Mouse (Mus musculus) spleen, adult 2 months (tissue): Measurements from ENCODE around the gene Pold1. TPM values are rescaled to one million over a fixed set of nuclear protein-coding genes. Genes with fewer than 3 reads are reported as not detected.
A peak's percentile ranks its signal among the peaks of the same experiment; 100 is the strongest.

ENCODE experiments used
- DNase-seq, 2 experiments: peaks; one replicate each; pipeline versions ENCODE4 v3.0.0 to v3.0.0-alpha.2; 2012 to 2021; ENCODE audit warnings: low spot score in 2 of 2, low read depth in 1 of 2
- H3K27ac ChIP-seq: fragments of 200-500 bp; 2 replicates; pipeline ENCODE4 v1.5.1; 2012; ENCODE audit warnings: low read length, inconsistent platforms; ENCODE audit not compliant: insufficient read depth
- H3K27me3 ChIP-seq: fragments of 200-500 bp; 2 replicates; pipeline ENCODE4 v1.6.1; 2012; ENCODE audit warnings: mild to moderate bottlenecking, moderate library complexity, low read length, inconsistent platforms; ENCODE audit not compliant: control insufficient read depth, insufficient read depth
- H3K36me3 ChIP-seq: fragments of 200-500 bp; 2 replicates; pipeline ENCODE4 v1.6.1; 2012; ENCODE audit warnings: mild to moderate bottlenecking, low read length, inconsistent platforms; ENCODE audit not compliant: control insufficient read depth, insufficient read depth
- H3K4me1 ChIP-seq: fragments of 200-500 bp; 2 replicates; pipeline ENCODE4 v1.6.1; 2011; ENCODE audit warnings: inconsistent platforms; ENCODE audit not compliant: control insufficient read depth, insufficient read depth, insufficient read length
- H3K4me3 ChIP-seq: fragments of 200-500 bp; 2 replicates; pipeline ENCODE4 v1.5.1; 2011; ENCODE audit warnings: mild to moderate bottlenecking, inconsistent platforms; ENCODE audit not compliant: insufficient read depth, insufficient read length; ENCODE audit errors: extremely low read depth
- CTCF ChIP-seq: fragments of 200-500 bp; IDR thresholded peaks from 2 replicates; pipeline ENCODE4 v1.5.1; 2011; ENCODE audit warnings: mild to moderate bottlenecking, inconsistent platforms; ENCODE audit not compliant: insufficient read depth, insufficient read length, insufficient replicate concordance; ENCODE audit errors: extremely low read depth
- POLR2A ChIP-seq: fragments of 200-500 bp; IDR thresholded peaks from 2 replicates; pipeline ENCODE4 v1.6.1; 2011; ENCODE audit warnings: low read depth, low read length, inconsistent platforms
- WGBS: fragments of 180-500 bp; shearing (Covaris S2); methylation state at CpG from one replicate; pipeline ENCODE4 v1.1.7; 2018; 5-methylcytosine and 5-hydroxymethylcytosine counted together
- polyA plus RNA-seq: library from polyadenylated mRNA; depleted of rRNA; stranded (reverse); fragments of >200 nt; gene quantifications from 2 replicates; pipeline ENCODE4 v1.2.3, GENCODE M21; 2012

The Pold1 gene
- polyA plus RNA-seq, 1 experiment: 118 TPM

GRCm38 (mm10) chr7:44553826-44554225 is 5.2 kb upstream of the Pold1 start, which contains the start of gene Nr1h2:
Nr1h2 (minus strand) TSS chr7:44553951.
- peaks cover 29% of the 10 kb centered on the region for H3K36me3 ChIP-seq
- peaks cover 5% of the 10 kb centered on the region for H3K4me1 ChIP-seq
- TF ChIP-seq POLR2A (peak; percentile 61), CTCF (no peak)
- under 1% methylated on average over 22 of the region's 22 CpGs for WGBS
- no peaks in the 10 kb centered on the region for H3K27me3 ChIP-seq
- peak; percentile 97 to 98 for DNase-seq
- peak within 1 kb of the TSS; percentile 98 for H3K27ac ChIP-seq
- peak within 1 kb of the TSS; percentile 92 for H3K4me3 ChIP-seq

- H3K27me3 ChIP-seq: no peaks in the 10 kb centered on the region
- peak overlapping the region; percentile 98 for H3K27ac ChIP-seq
- DNase-seq: peak; percentile 66 to 75
- TF ChIP-seq CTCF: no peak
- no peak for TF ChIP-seq POLR2A
- WGBS: 2% methylated on average over 32 of the region's 32 CpGs
- peaks cover 29% of the 10 kb centered on the region for H3K36me3 ChIP-seq
- peaks cover 5% of the 10 kb centered on the region for H3K4me1 ChIP-seq
- H3K4me3 ChIP-seq: peak overlapping the region; percentile 92
Measured at GRCm38 (mm10) chr7:44553196-44553764, 4.6 kb upstream of the Pold1 start.

GRCm38 (mm10) chr7:44552141-44552908 is 3.7 kb upstream of the Pold1 start:
- peaks cover 10% of the 10 kb centered on the region for H3K4me1 ChIP-seq
- no peaks in the 10 kb centered on the region for H3K27me3 ChIP-seq
- H3K27ac ChIP-seq: no peak overlapping the region
- DNase-seq: no peak
- TF ChIP-seq POLR2A (no peak), CTCF (no peak)
- WGBS: 94% methylated on average over 31 of the region's 31 CpGs
- no peak overlapping the region for H3K4me3 ChIP-seq
- peaks cover 29% of the 10 kb centered on the region for H3K36me3 ChIP-seq

- H3K27ac ChIP-seq: no peak overlapping the region
- TF ChIP-seq POLR2A: no peak
- no peak for TF ChIP-seq CTCF
- no peaks in the 10 kb centered on the region for H3K27me3 ChIP-seq
- no peak overlapping the region for H3K4me3 ChIP-seq
- no peak for DNase-seq
- H3K4me1 ChIP-seq: peaks cover 11% of the 10 kb centered on the region
- 94% methylated on average over 22 of the region's 22 CpGs for WGBS
- peaks cover 29% of the 10 kb centered on the region for H3K36me3 ChIP-seq
Measured at GRCm38 (mm10) chr7:44551731-44552130, 3.1 kb upstream of the Pold1 start.

GRCm38 (mm10) chr7:44551301-44551700 is 2.7 kb upstream of the Pold1 start:
- H3K4me1 ChIP-seq: peaks cover 12% of the 10 kb centered on the region
- no peaks in the 10 kb centered on the region for H3K27me3 ChIP-seq
- TF ChIP-seq CTCF: no peak
- TF ChIP-seq POLR2A: no peak
- no peak for DNase-seq
- H3K4me3 ChIP-seq: no peak overlapping the region
- H3K36me3 ChIP-seq: peaks cover 29% of the 10 kb centered on the region
- 97% methylated on average over 21 of the region's 21 CpGs for WGBS
- no peak overlapping the region for H3K27ac ChIP-seq

- Histone ChIP-seq H3K36me3 (peaks cover 29% of the 10 kb centered on the region), H3K4me1 (peaks cover 12% of the 10 kb centered on the region), H3K27me3 (no peaks in the 10 kb centered on the region), H3K4me3 (no peak overlapping the region), H3K27ac (no peak overlapping the region)
- TF ChIP-seq POLR2A (no peak), CTCF (no peak)
- 93% methylated on average over 12 of the region's 12 CpGs for WGBS
- no peak for DNase-seq
Measured at GRCm38 (mm10) chr7:44550409-44550678, 1.7 kb upstream of the Pold1 start.
